28 mouse cellular contexts compared by ENCODE assay signal in the genomic region with DNA sequence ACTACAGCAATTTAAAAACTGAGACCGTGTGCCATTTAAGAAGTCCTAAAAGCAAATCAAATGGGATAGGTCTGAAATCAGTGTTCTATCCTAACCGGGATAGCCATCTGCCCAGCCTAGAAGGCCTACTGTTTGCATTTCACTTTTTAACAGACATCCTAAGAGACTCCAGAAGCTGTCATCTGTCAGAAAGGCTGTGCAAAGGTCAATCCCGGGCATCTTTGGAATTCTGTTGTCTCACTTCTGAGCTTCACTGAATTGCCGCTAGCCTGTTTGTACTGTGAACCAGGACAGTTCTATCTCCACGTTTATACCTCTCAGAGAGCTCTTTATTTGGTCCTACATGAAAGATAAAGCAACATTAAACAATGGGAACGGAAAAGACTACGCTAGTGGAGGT.
DNase-seq lines count a peak whose midpoint lies in the region; ATAC-seq and TF ChIP-seq lines count a peak whose summit lies in the region.
"Had no signal": no experiment of that assay in that cellular context is flagged by ENCODE, and none has a peak within 500 bp of the region (broad histone marks: within the 10 kb centered on the region; RNA-seq: fewer than 3 reads in every experiment).

No protein-coding gene starts in this region.

- H3K4me3 ChIP-seq in heart, embryonic 16.5 days (ENCODE audit: low read length) = no peak overlapping the region
- H3K4me3 ChIP-seq in kidney, embryonic 16.5 days (ENCODE audit: low read length) = no peak overlapping the region
- H3K4me3 ChIP-seq in kidney, embryonic 14.5 days (ENCODE audit: low read length) = no peak overlapping the region
- no peak overlapping the region for H3K4me3 ChIP-seq in thymus, adult 2 months (ENCODE audit: control insufficient read depth, insufficient read depth, low read length)
- H3K4me3 ChIP-seq: embryonic facial prominence, embryonic 13.5 days; forebrain, embryonic 10.5 days; forebrain, embryonic 15.5 days; gastrocnemius, adult 2 months; left cerebral cortex, adult 2 months; limb, embryonic 12.5 days; lung, embryonic 15.5 days; midbrain, embryonic 10.5 days; myocyte; neural tube, embryonic 12.5 days had no signal

- H3K27ac ChIP-seq in heart, embryonic 16.5 days (ENCODE audit: low read length) = no peak overlapping the region
- H3K27ac ChIP-seq in kidney, embryonic 16.5 days (ENCODE audit: low read length) = no peak overlapping the region
- no peak overlapping the region for H3K27ac ChIP-seq in kidney, embryonic 14.5 days (ENCODE audit: low read depth, low read length)
- no peak overlapping the region for H3K27ac ChIP-seq in thymus, adult 2 months (ENCODE audit: control insufficient read depth, insufficient read depth, low read length)
- H3K27ac ChIP-seq: embryonic facial prominence, embryonic 13.5 days; forebrain, embryonic 10.5 days; forebrain, embryonic 15.5 days; gastrocnemius, adult 2 months; limb, embryonic 12.5 days; lung, embryonic 15.5 days; midbrain, embryonic 10.5 days; neural tube, embryonic 12.5 days had no signal

- H3K27me3 ChIP-seq in heart, embryonic 16.5 days (ENCODE audit: control insufficient read depth, insufficient read depth, low read length) = no peaks in the 10 kb centered on the region
- H3K27me3 ChIP-seq in kidney, embryonic 16.5 days (ENCODE audit: insufficient read depth, low read length) = no peaks in the 10 kb centered on the region
- no peaks in the 10 kb centered on the region for H3K27me3 ChIP-seq in kidney, embryonic 14.5 days (ENCODE audit: control insufficient read depth, insufficient read depth, low read length)
- no peaks in the 10 kb centered on the region for H3K27me3 ChIP-seq in thymus, adult 2 months (ENCODE audit: control insufficient read depth, insufficient read depth, low read length)
- H3K27me3 ChIP-seq: CH12.LX; embryonic facial prominence, embryonic 13.5 days; forebrain, embryonic 15.5 days; heart, embryonic 15.5 days; limb, embryonic 12.5 days; lung, embryonic 15.5 days; neural tube, embryonic 12.5 days had no signal

- no peak for TF ChIP-seq CTCF in thymus, adult 2 months (IDR thresholded peaks at IDR 0.05; ENCODE audit: borderline replicate concordance, control insufficient read depth, extremely low read depth, insufficient read depth, low read length, poor library complexity)

- no peak for TF ChIP-seq POLR2A in thymus, adult 2 months (IDR thresholded peaks at IDR 0.05; ENCODE audit: control insufficient read depth, extremely low read depth, insufficient read depth, low read length, poor library complexity)

- no peaks in the 10 kb centered on the region for H3K9me3 ChIP-seq in heart, embryonic 16.5 days (replicated peaks; ENCODE audit: control insufficient read depth, low read length)
- H3K9me3 ChIP-seq in kidney, embryonic 16.5 days (ENCODE audit: low read length) = no peaks in the 10 kb centered on the region
- H3K9me3 ChIP-seq in kidney, embryonic 14.5 days (ENCODE audit: control insufficient read depth, low read length) = no peaks in the 10 kb centered on the region
- H3K9me3 ChIP-seq: embryonic facial prominence, embryonic 13.5 days; forebrain, embryonic 10.5 days; forebrain, embryonic 15.5 days; heart, embryonic 15.5 days; limb, embryonic 12.5 days; lung, embryonic 15.5 days; midbrain, embryonic 10.5 days; neural tube, embryonic 12.5 days had no signal

- ATAC-seq in heart, embryonic 16.5 days (replicated peaks; ENCODE audit: extremely low read depth, insufficient read depth, low FRiP score) = 0 out of 2 replicates have a peak, but pooled peaks have one; percentile 26
- peak; percentile 59; the same call in 1 of the 2 replicates for ATAC-seq in kidney, embryonic 16.5 days (ENCODE audit: low FRiP score, low TSS enrichment)
- no peak for ATAC-seq in kidney, embryonic 14.5 days (ENCODE audit: low FRiP score, low TSS enrichment)
- ATAC-seq: forebrain, embryonic 15.5 days; hindbrain, embryonic 16.5 days had no signal

- H3K4me2 ChIP-seq in heart, embryonic 16.5 days (ENCODE audit: low read depth, low read length) = no peak overlapping the region
- no peak overlapping the region for H3K4me2 ChIP-seq in kidney, embryonic 16.5 days (replicated peaks; ENCODE audit: low read depth, low read length)
- H3K4me2 ChIP-seq in kidney, embryonic 14.5 days (replicated peaks; ENCODE audit: low read depth, low read length) = no peak overlapping the region
- H3K4me2 ChIP-seq: embryonic facial prominence, embryonic 13.5 days; forebrain, embryonic 15.5 days; limb, embryonic 12.5 days; lung, embryonic 15.5 days; neural tube, embryonic 12.5 days had no signal

- H3K9ac ChIP-seq in heart, embryonic 16.5 days (ENCODE audit: low read length) = no peak overlapping the region
- no peak overlapping the region for H3K9ac ChIP-seq in kidney, embryonic 16.5 days (replicated peaks; ENCODE audit: low read length)
- H3K9ac ChIP-seq in kidney, embryonic 14.5 days (ENCODE audit: low read depth, low read length) = no peak overlapping the region
- H3K9ac ChIP-seq: embryonic facial prominence, embryonic 13.5 days; forebrain, embryonic 15.5 days; heart, embryonic 15.5 days; limb, embryonic 12.5 days; lung, embryonic 15.5 days; neural tube, embryonic 12.5 days had no signal

- 45% methylated on average over 7 of the region's 7 CpGs for WGBS in heart, embryonic 16.5 days
- 76% methylated on average over 7 of the region's 7 CpGs for WGBS in kidney, embryonic 16.5 days
- 80% methylated on average over 7 of the region's 7 CpGs for WGBS in kidney, embryonic 14.5 days
- 92% methylated on average over 7 of the region's 7 CpGs for WGBS in thymus, adult 2 months

- peak; percentile 52 for DNase-seq in embryo, embryonic 10 days (ENCODE audit: low spot score)
- no peak for DNase-seq in embryo, embryonic 11 days
- DNase-seq in heart, adult 8-10 months (ENCODE audit: low spot score) = no peak
- DNase-seq in embryo, embryonic 9.5 days (ENCODE audit: extremely low spot score) = peak; percentile 27
- DNase-seq in thymus, adult 2 months = no peak
- DNase-seq: adrenal gland, adult 8-10 months; cerebellum, adult 2 months; cerebellum, postnatal 14 days; gastrocnemius, adult 2 months; gastrocnemius, postnatal 36 days; right cerebral cortex, adult 18-20 months; spleen, adult 18-20 months; thymus, postnatal 25 days had no signal

- H3K4me1 ChIP-seq in heart, embryonic 16.5 days (ENCODE audit: control insufficient read depth, insufficient read depth, low read length) = peaks cover 24% of the 10 kb centered on the region
- H3K4me1 ChIP-seq in kidney, embryonic 16.5 days (ENCODE audit: insufficient read depth, low read length) = peaks cover 11% of the 10 kb centered on the region; the same call in 1 of the 2 replicates
- H3K4me1 ChIP-seq in kidney, embryonic 14.5 days (ENCODE audit: control insufficient read depth, insufficient read depth, low read length) = peaks cover 7% of the 10 kb centered on the region; the same call in 1 of the 2 replicates
- H3K4me1 ChIP-seq in thymus, adult 2 months (replicated peaks; ENCODE audit: control insufficient read depth, insufficient read depth, low read length) = no peaks in the 10 kb centered on the region

- no peaks in the 10 kb centered on the region for H3K36me3 ChIP-seq in heart, embryonic 16.5 days (ENCODE audit: control insufficient read depth, insufficient read depth)
- no peaks in the 10 kb centered on the region for H3K36me3 ChIP-seq in kidney, embryonic 16.5 days (ENCODE audit: insufficient read depth, low read length)
- no peaks in the 10 kb centered on the region for H3K36me3 ChIP-seq in kidney, embryonic 14.5 days (ENCODE audit: control insufficient read depth, insufficient read depth, low read length)
- no peaks in the 10 kb centered on the region for H3K36me3 ChIP-seq in thymus, adult 2 months (ENCODE audit: control insufficient read depth, insufficient read depth, low read length)
- H3K36me3 ChIP-seq: embryonic facial prominence, embryonic 13.5 days; forebrain, embryonic 10.5 days; forebrain, embryonic 15.5 days; heart, embryonic 15.5 days; limb, embryonic 12.5 days; lung, embryonic 15.5 days; midbrain, embryonic 10.5 days; neural tube, embryonic 12.5 days had no signal

Comparison
In these comparisons a context has a peak if more than half of its experiments do, and no peak if none do; other contexts are left out.
1. DNase-seq: peak in embryo, embryonic 10 days (single experiment) and embryo, embryonic 9.5 days (single experiment); none in embryo, embryonic 11 days (single experiment), heart, adult 8-10 months (single experiment) and thymus, adult 2 months (single experiment).